Mouse (Mus musculus): ENCODE data around the gene Cysltr2. TPM values are rescaled to one million over a fixed set of nuclear protein-coding genes. Genes with fewer than 3 reads are reported as not detected.

Cysltr2 gene
- polyA plus RNA-seq, 1 experiment, result not detected

DNA sequence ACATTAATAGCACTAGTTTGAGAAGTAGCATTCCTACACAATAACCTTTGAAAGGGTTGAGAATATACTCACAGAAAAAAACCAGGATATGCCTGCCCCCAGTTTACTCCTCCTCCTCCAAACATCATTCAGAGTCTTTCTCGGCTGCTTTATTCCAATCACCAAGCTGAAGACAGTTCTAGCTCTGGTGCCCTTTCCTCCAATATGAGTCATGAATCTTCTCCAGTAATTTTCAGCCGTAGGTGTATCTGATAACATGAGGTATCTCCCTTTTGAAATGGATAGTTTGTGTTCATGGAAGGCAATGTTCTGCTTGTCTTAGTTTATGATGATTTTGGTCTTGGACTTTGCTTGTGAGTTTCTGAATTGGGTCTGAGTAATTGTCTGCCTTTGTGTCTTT, 62.9 kb downstream of the Cysltr2 start:
- Histone ChIP-seq H3K79me2 (ENCODE audit: control insufficient read depth, insufficient read depth) (no peaks in the 10 kb centered on the region), H3K4me3 (no peak overlapping the region), H3ac (ENCODE audit: control insufficient read depth, insufficient read length) (no peak overlapping the region), H3K36me3 (ENCODE audit: control insufficient read depth, insufficient read depth) (no peaks in the 10 kb centered on the region), H3K27me3 (ENCODE audit: control insufficient read depth, insufficient read depth, insufficient read length) (no peaks in the 10 kb centered on the region), H3K4me2 (ENCODE audit: low read depth) (no peak overlapping the region)
- TF ChIP-seq USF1 (IDR thresholded peaks at IDR 0.05; ENCODE audit: low read depth) (no peak), REST (IDR thresholded peaks at IDR 0.05; ENCODE audit: insufficient read depth, insufficient read length) (no peak), MYOD1 (IDR thresholded peaks at IDR 0.05; ENCODE audit: control insufficient read depth in 1 of 3, insufficient read length in 2 of 3, low read depth in 2 of 3) (no peak), TCF3 (IDR thresholded peaks at IDR 0.05; ENCODE audit: insufficient read length, low read depth) (no peak), E2F4 (IDR thresholded peaks at IDR 0.05; ENCODE audit: insufficient read depth) (no peak), CEBPB (IDR thresholded peaks at IDR 0.05; ENCODE audit: insufficient read depth, poor library complexity, severe bottlenecking) (no peak)

DNA sequence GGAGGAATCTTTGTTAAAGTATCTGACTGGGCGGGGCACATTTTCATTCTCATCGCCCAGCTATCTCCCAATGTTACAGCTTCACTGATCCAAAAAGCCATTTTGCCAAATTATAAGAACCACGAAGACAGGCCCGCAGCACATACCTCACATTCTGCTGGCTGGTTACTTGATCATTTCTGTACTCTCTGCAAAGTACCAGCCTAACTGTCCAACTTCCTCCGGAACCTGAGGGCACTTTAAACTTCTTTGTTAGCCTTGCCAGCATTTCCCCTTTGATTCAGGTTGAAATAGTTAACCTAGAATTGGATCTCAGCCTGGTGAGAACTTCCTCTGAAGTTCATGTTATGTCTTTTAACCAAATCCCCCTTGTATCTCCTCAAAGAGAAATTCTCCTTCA, 63.8 kb downstream of the Cysltr2 start:
- no peak overlapping the region for H3ac ChIP-seq (ENCODE audit: control insufficient read depth, insufficient read length)
- H3K36me3 ChIP-seq (ENCODE audit: control insufficient read depth, insufficient read depth), result no peaks in the 10 kb centered on the region
- H3K4me3 ChIP-seq, result no peak overlapping the region
- no peak for TF ChIP-seq POLR2AphosphoS2 (IDR thresholded peaks at IDR 0.05; ENCODE audit: insufficient read length, low read depth)
- TF ChIP-seq E2F4 (IDR thresholded peaks at IDR 0.05; ENCODE audit: insufficient read depth), result no peak
- no peak for TF ChIP-seq REST (IDR thresholded peaks at IDR 0.05; ENCODE audit: insufficient read depth, insufficient read length)
- TF ChIP-seq MYOD1 (IDR thresholded peaks at IDR 0.05; ENCODE audit: control insufficient read depth in 1 of 3, insufficient read length in 2 of 3, low read depth in 2 of 3), result no peak
- no peak for TF ChIP-seq SRF (IDR thresholded peaks at IDR 0.05; ENCODE audit: control insufficient read depth, insufficient read length, low read depth)
- TF ChIP-seq USF1 (IDR thresholded peaks at IDR 0.05; ENCODE audit: low read depth), result no peak
- no peak for TF ChIP-seq TCF12 (IDR thresholded peaks at IDR 0.05; ENCODE audit: insufficient read depth, poor library complexity, severe bottlenecking)
- H3K79me2 ChIP-seq (ENCODE audit: control insufficient read depth, insufficient read depth), result no peaks in the 10 kb centered on the region
- no peaks in the 10 kb centered on the region for H3K27me3 ChIP-seq (ENCODE audit: control insufficient read depth, insufficient read depth, insufficient read length)
- H3K4me2 ChIP-seq (ENCODE audit: low read depth), result no peak overlapping the region

DNA sequence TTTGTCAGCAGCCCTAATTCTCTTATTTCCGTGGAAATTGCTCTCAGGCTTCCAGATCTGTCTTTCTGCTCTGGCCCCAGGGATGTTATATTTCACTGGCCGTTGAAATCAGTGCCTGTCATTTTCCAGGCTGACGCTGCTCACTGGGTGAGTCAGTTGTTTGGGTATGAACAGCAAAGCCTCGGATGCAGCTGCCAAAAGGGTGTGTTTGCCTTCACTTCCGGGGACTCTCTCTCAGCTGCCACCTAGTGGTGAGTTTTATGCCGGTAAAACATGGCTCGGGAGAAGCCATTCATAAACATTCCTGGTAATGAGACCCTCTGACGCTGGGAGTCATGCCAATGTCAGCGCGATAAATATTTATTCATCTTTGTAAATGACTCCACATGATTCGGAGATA, 65.5 kb downstream of the Cysltr2 start:
- H3K27me3 ChIP-seq (ENCODE audit: control insufficient read depth, insufficient read depth, insufficient read length), result no peaks in the 10 kb centered on the region
- H3K4me3 ChIP-seq, result peak overlapping the region; percentile 20
- H3K36me3 ChIP-seq (ENCODE audit: control insufficient read depth, insufficient read depth), result no peaks in the 10 kb centered on the region
- TF ChIP-seq SRF (IDR thresholded peaks at IDR 0.05; ENCODE audit: control insufficient read depth, insufficient read length, low read depth) (no peak), MAX (IDR thresholded peaks at IDR 0.05; ENCODE audit: low read depth) (no peak), MYOD1 (IDR thresholded peaks at IDR 0.05; ENCODE audit: control insufficient read depth in 1 of 3, insufficient read length in 2 of 3, low read depth in 2 of 3) (peak in 2 of 3 experiments; percentile 79 to 90), MYOG (IDR thresholded peaks at IDR 0.05; ENCODE audit: control insufficient read depth in 1 of 3, insufficient read depth in 1 of 3, insufficient read length in 2 of 3, low read depth in 2 of 3) (peak in 2 of 3 experiments; percentile 65 to 75), CEBPB (IDR thresholded peaks at IDR 0.05; ENCODE audit: insufficient read depth, poor library complexity, severe bottlenecking) (no peak), POLR2A (IDR thresholded peaks at IDR 0.05; ENCODE audit: insufficient read length, low read depth) (no peak), USF1 (IDR thresholded peaks at IDR 0.05; ENCODE audit: low read depth) (no peak), E2F4 (IDR thresholded peaks at IDR 0.05; ENCODE audit: insufficient read depth) (no peak), TCF12 (IDR thresholded peaks at IDR 0.05; ENCODE audit: insufficient read depth, poor library complexity, severe bottlenecking) (peak; percentile 23), POLR2AphosphoS2 (IDR thresholded peaks at IDR 0.05; ENCODE audit: insufficient read length, low read depth) (no peak)
- H3ac ChIP-seq (ENCODE audit: control insufficient read depth, insufficient read length), result no peak overlapping the region
- no peaks in the 10 kb centered on the region for H3K79me2 ChIP-seq (ENCODE audit: control insufficient read depth, insufficient read depth)
- H3K4me2 ChIP-seq (ENCODE audit: low read depth), result peak overlapping the region; percentile 90

DNA sequence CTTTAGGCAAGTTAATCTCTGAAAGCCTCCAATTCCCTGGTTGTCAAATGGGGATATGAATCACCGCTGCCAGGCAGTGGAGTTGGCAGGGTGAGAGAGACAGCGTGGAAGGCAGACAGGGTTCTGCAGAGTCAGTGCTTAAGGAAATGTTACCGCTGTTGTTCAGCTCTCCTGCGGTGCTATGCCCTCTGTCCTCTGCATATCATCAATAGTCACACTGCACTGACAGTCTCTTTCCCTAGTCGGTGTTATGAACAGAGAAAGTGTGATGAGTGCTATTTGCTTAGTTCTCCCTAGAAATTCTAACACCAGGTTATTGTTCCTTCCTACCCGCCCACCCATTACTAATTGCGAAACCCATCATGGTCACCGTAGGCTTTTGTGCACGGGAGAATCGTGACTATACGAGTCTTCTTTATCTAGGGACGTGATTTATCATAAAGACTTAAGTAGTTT, 65.9 kb downstream of the Cysltr2 start:
- TF ChIP-seq CEBPB (IDR thresholded peaks at IDR 0.05; ENCODE audit: insufficient read depth, poor library complexity, severe bottlenecking) (peak; percentile 84), MYOG (IDR thresholded peaks at IDR 0.05; ENCODE audit: control insufficient read depth in 1 of 3, insufficient read depth in 1 of 3, insufficient read length in 2 of 3, low read depth in 2 of 3) (no peak)
- H3K36me3 ChIP-seq (ENCODE audit: control insufficient read depth, insufficient read depth), result no peaks in the 10 kb centered on the region
- peak overlapping the region; percentile 20 for H3K4me3 ChIP-seq
- no peaks in the 10 kb centered on the region for H3K27me3 ChIP-seq (ENCODE audit: control insufficient read depth, insufficient read depth, insufficient read length)
- peak overlapping the region; percentile 90 for H3K4me2 ChIP-seq (ENCODE audit: low read depth)
- H3K79me2 ChIP-seq (ENCODE audit: control insufficient read depth, insufficient read depth), result no peaks in the 10 kb centered on the region
- H3ac ChIP-seq (ENCODE audit: control insufficient read depth, insufficient read length), result no peak overlapping the region

DNA sequence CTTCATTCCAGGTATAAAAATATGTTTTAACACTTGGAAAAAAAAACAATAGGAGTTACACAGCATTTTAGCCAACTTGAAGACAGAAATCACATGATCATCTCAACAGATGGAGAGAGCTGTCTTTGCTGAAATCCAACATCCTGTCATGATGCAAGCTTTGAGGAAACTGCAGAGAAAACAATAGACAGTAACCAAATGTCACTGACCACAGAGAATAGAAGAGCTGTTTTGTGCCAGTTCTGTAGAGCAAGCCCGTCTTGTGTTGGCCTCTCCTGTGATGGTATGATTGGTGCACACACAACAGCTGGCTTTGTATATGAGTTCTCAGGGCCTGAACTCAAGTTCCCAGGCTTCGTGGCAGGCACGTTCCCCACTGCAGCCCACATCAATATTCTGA, 68.2 kb downstream of the Cysltr2 start:
- Histone ChIP-seq H3K36me3 (ENCODE audit: control insufficient read depth, insufficient read depth) (no peaks in the 10 kb centered on the region), H3K79me2 (ENCODE audit: control insufficient read depth, insufficient read depth) (no peaks in the 10 kb centered on the region), H3K27me3 (ENCODE audit: control insufficient read depth, insufficient read depth, insufficient read length) (no peaks in the 10 kb centered on the region), H3K4me3 (no peak overlapping the region), H3K4me2 (ENCODE audit: low read depth) (no peak overlapping the region), H3ac (ENCODE audit: control insufficient read depth, insufficient read length) (no peak overlapping the region)
- TF ChIP-seq MYOD1 (IDR thresholded peaks at IDR 0.05; ENCODE audit: control insufficient read depth in 1 of 3, insufficient read length in 2 of 3, low read depth in 2 of 3) (peak in 2 of 3 experiments; percentile 44 to 46), USF1 (IDR thresholded peaks at IDR 0.05; ENCODE audit: low read depth) (peak; percentile 49), TCF3 (IDR thresholded peaks at IDR 0.05; ENCODE audit: insufficient read length, low read depth) (no peak), E2F4 (IDR thresholded peaks at IDR 0.05; ENCODE audit: insufficient read depth) (no peak), MYOG (IDR thresholded peaks at IDR 0.05; ENCODE audit: control insufficient read depth in 1 of 3, insufficient read depth in 1 of 3, insufficient read length in 2 of 3, low read depth in 2 of 3) (peak in 1 of 3 experiments; percentile 44), CEBPB (IDR thresholded peaks at IDR 0.05; ENCODE audit: insufficient read depth, poor library complexity, severe bottlenecking) (peak; percentile 64)

Measured in myocyte (in vitro differentiated cells).